Mouse (Mus musculus) heart, embryonic 12.5 days (tissue): ENCODE results near the gene Usp38. TPM values are rescaled to one million over a fixed set of nuclear protein-coding genes. Genes with fewer than 3 reads are reported as not detected.
"Not testable (repeated sequence)": the region's sequence is repeated elsewhere in the genome, so short reads cannot be mapped to it uniquely, and the experiment has no call there.

ENCODE experiments used
- ATAC-seq: fragments of 200-750 bp; cut with Nextera tagmentation; 2 replicates; pipeline ENCODE4 v1.8.0; 2017; ENCODE audit warnings: moderate TSS enrichment, moderate library complexity; ENCODE audit not compliant: insufficient number of reproducible peaks, low FRiP score
- H3K27ac ChIP-seq: fragments of 300-500 bp; sonication (generic); 2 replicates; pipeline ENCODE4 v1.5.1; 2016; ENCODE audit warnings: mild to moderate bottlenecking, moderate library complexity; ENCODE audit not compliant: poor library complexity, severe bottlenecking
- H3K27me3 ChIP-seq: fragments of 300-500 bp; sonication (generic); replicated peaks from 2 replicates; pipeline ENCODE4 v1.6.1; 2016; ENCODE audit warnings: mild to moderate bottlenecking, moderate library complexity
- H3K36me3 ChIP-seq: fragments of 300-500 bp; sonication (generic); 2 replicates; pipeline ENCODE4 v1.6.1; 2016; ENCODE audit warnings: mild to moderate bottlenecking, moderate library complexity
- H3K4me1 ChIP-seq: fragments of 300-500 bp; sonication (generic); replicated peaks from 2 replicates; pipeline ENCODE4 v1.6.1; 2016; ENCODE audit warnings: mild to moderate bottlenecking
- H3K4me2 ChIP-seq: fragments of 300-500 bp; sonication (generic); 2 replicates; pipeline ENCODE4 v1.6.1; 2016; ENCODE audit warnings: mild to moderate bottlenecking, moderate library complexity
- H3K4me3 ChIP-seq: fragments of 300-500 bp; sonication (generic); 2 replicates; pipeline ENCODE4 v1.5.1; 2016; ENCODE audit warnings: mild to moderate bottlenecking
- H3K9ac ChIP-seq: fragments of 300-500 bp; sonication (generic); 2 replicates; pipeline ENCODE4 v1.6.1; 2016; ENCODE audit warnings: mild to moderate bottlenecking, moderate library complexity
- H3K9me3 ChIP-seq: fragments of 300-500 bp; sonication (generic); replicated peaks from 2 replicates; pipeline ENCODE4 v1.6.1; 2016; ENCODE audit warnings: mild to moderate bottlenecking, moderate library complexity
- WGBS: fragments of 180-500 bp; shearing (Covaris S2); methylation state at CpG from one replicate; pipeline ENCODE4 v1.1.7; 2016; 5-methylcytosine and 5-hydroxymethylcytosine counted together
- polyA plus RNA-seq: library from polyadenylated mRNA; unstranded; fragments of >200 nt; fragmentation: Nextera tagmentation; extraction: Ambion mirVana; gene quantifications from 2 replicates; pipeline ENCODE4 v1.2.1, GENCODE M21; 2016

The Usp38 gene
- 21.5 and 22.4 TPM in 2 replicates for polyA plus RNA-seq

DNA sequence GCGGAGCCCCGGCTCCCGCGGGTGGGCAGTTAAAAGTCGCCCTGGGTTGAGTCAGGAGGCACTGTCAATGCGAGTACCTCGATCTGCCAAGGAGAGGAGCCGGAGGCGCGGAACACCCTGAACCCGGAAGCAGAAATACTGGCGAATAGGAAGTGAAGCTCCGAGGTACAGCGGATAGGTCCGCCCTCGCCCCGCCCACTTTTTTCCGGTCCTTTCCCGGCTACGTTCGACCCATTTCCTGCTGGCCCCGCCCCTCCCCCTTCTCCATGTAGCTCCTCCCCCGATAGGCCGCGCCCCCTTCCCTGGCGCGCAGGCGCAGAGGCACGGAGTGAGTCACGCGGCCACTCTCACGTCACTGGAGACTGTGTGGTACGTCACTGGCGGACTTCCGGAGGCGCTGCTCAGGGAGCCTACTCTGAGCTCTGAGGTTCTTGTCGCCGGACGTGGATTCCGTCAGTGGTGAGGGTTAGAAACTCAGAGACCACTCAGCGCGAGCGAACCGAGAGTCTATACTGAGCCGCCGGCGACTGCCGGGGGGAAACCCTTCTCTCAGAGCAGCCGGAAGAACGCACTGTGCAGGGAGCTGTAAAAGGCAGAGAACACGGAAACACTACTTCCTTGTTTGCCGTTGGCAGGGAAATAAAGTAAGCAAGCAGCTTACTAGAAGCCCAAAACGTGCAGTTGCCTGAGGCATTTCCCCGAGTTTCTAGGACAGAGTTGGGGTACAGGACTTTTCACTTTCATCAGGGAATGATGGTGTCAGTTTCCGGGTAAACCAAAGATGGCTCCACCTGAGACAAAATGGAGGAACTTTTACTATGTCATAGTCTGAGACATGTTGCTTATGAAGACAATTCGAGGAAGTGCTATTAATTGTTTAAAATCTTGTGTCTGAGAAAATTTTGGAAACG lies at the start of gene Usp38:
TSS of gene Usp38 (minus strand) at position 140 of the 911 bp plus-strand sequence.
- H3K4me1 ChIP-seq, result peaks cover 26% of the 10 kb centered on the region
- no peaks in the 10 kb centered on the region for H3K27me3 ChIP-seq
- H3K9ac ChIP-seq, result peak within 1 kb of the TSS; percentile 93
- H3K27ac ChIP-seq, result peak within 1 kb of the TSS; percentile 94
- 3% methylated on average over 57 of the region's 57 CpGs for WGBS
- H3K4me2 ChIP-seq, result peak within 1 kb of the TSS; percentile 98
- H3K36me3 ChIP-seq, result no peaks in the 10 kb centered on the region
- peak; percentile 98 for ATAC-seq
- H3K9me3 ChIP-seq, result no peaks in the 10 kb centered on the region
- H3K4me3 ChIP-seq, result peak within 1 kb of the TSS; percentile 89

- WGBS, result 65% methylated on average over 3 of the region's 3 CpGs
- H3K4me3 ChIP-seq, result no peak overlapping the region
- peaks cover 6% of the 10 kb centered on the region for H3K4me1 ChIP-seq
- H3K27me3 ChIP-seq, result no peaks in the 10 kb centered on the region
- no peak overlapping the region for H3K27ac ChIP-seq
- no peak overlapping the region for H3K4me2 ChIP-seq
- H3K9ac ChIP-seq, result no peak overlapping the region
- ATAC-seq, result no peak
- H3K36me3 ChIP-seq, result no peaks in the 10 kb centered on the region
- H3K9me3 ChIP-seq, result no peaks in the 10 kb centered on the region
Measured at GRCm38 (mm10) chr8:81062566-81062965, 47.8 kb upstream of the Usp38 start.

GRCm38 (mm10) chr8:81061950-81062349 lies 47.2 kb upstream of the Usp38 start:
- WGBS, result 23% methylated on average over 3 of the region's 3 CpGs
- no peak overlapping the region for H3K4me2 ChIP-seq

GRCm38 (mm10) chr8:81044201-81044600 lies 29.5 kb upstream of the Usp38 start:
- ATAC-seq, result no peak
- no peaks in the 10 kb centered on the region for H3K36me3 ChIP-seq
- H3K27me3 ChIP-seq, result no peaks in the 10 kb centered on the region
- no peaks in the 10 kb centered on the region for H3K4me1 ChIP-seq
- no peak overlapping the region for H3K27ac ChIP-seq
- H3K9ac ChIP-seq, result no peak overlapping the region
- H3K4me2 ChIP-seq, result no peak overlapping the region
- H3K9me3 ChIP-seq, result no peaks in the 10 kb centered on the region
- WGBS, result 43% methylated on average over 3 of the region's 3 CpGs
- H3K4me3 ChIP-seq, result no peak overlapping the region

More at GRCm38 (mm10) chr8:81061950-81062349, 47.2 kb upstream of the Usp38 start:
- no peak for ATAC-seq
- Histone ChIP-seq H3K9me3 (no peaks in the 10 kb centered on the region), H3K4me1 (peaks cover 6% of the 10 kb centered on the region), H3K4me3 (no peak overlapping the region), H3K36me3 (no peaks in the 10 kb centered on the region), H3K27ac (no peak overlapping the region), H3K27me3 (no peaks in the 10 kb centered on the region), H3K9ac (no peak overlapping the region)

- Histone ChIP-seq H3K9me3 (peaks cover 21% of the 10 kb centered on the region), H3K27ac (no peak overlapping the region), H3K36me3 (peaks cover 4% of the 10 kb centered on the region; the same call in 1 of the 2 replicates), H3K4me1 (no peaks in the 10 kb centered on the region), H3K4me3 (no peak overlapping the region), H3K27me3 (no peaks in the 10 kb centered on the region), H3K9ac (no peak overlapping the region), H3K4me2 (no peak overlapping the region)
- whole genome bisulfite sequencing, result 24% methylated on average over 2 of the region's 2 CpGs
- ATAC-seq, result no peak
Measured at GRCm38 (mm10) chr8:81027991-81028390, 13.3 kb upstream of the Usp38 start.

DNA sequence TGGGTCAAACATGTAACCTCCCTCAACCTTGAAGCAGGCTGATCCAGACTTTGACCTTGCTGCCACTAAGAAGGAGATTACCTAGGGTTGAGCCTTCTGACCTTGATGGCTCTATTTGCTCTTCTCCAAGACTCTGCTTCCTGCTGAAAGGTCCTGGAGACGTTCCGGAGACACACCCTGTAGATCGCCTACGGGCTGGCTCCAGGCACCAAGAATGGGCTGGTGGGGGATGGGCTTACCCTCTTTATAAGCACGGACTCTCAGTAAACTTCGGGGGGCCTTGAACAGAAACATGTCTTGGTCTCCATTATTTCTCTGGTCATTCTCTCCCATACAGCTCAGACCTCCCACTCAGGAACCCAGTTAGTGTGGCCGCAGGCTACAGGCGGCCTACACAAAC lies 2.8 kb upstream of the Usp38 start:
- not testable (repeated sequence) for H3K4me2 ChIP-seq, H3K27me3 ChIP-seq, H3K9me3 ChIP-seq, H3K9ac ChIP-seq, ATAC-seq, H3K27ac ChIP-seq, H3K4me3 ChIP-seq, H3K36me3 ChIP-seq
- 88% methylated on average over 8 of the region's 8 CpGs for WGBS
- H3K4me1 ChIP-seq, result peaks cover 15% of the 10 kb centered on the region

- 1% methylated on average over 45 of the region's 45 CpGs for WGBS
- H3K36me3 ChIP-seq, result peaks cover 4% of the 10 kb centered on the region; the same call in 1 of the 2 replicates
- no peaks in the 10 kb centered on the region for H3K27me3 ChIP-seq
- peak overlapping the region; percentile 89 for H3K4me3 ChIP-seq
- peaks cover 26% of the 10 kb centered on the region for H3K4me1 ChIP-seq
- peak overlapping the region; percentile 86 for H3K27ac ChIP-seq
- no peaks in the 10 kb centered on the region for H3K9me3 ChIP-seq
- H3K4me2 ChIP-seq, result peak overlapping the region; percentile 98
- H3K9ac ChIP-seq, result peak overlapping the region; percentile 93
- no peak; the same call in 1 of the 2 replicates for ATAC-seq
Measured at GRCm38 (mm10) chr8:81013811-81014530, 757 bp downstream of the Usp38 start.

GRCm38 (mm10) chr8:81012699-81013098 lies 2.0 kb downstream of the Usp38 start:
- H3K27ac ChIP-seq, result no peak overlapping the region
- peak overlapping the region; percentile 98 for H3K4me2 ChIP-seq
- H3K9ac ChIP-seq, result peak overlapping the region; percentile 66
- no peaks in the 10 kb centered on the region for H3K27me3 ChIP-seq
- no peaks in the 10 kb centered on the region for H3K9me3 ChIP-seq
- H3K4me1 ChIP-seq, result peaks cover 26% of the 10 kb centered on the region
- peak overlapping the region; percentile 89 for H3K4me3 ChIP-seq
- WGBS, result 56% methylated on average over 2 of the region's 2 CpGs
- H3K36me3 ChIP-seq, result peaks cover 12% of the 10 kb centered on the region
- ATAC-seq, result no peak

GRCm38 (mm10) chr8:81012031-81012560 lies 2.6 kb downstream of the Usp38 start:
- peak overlapping the region; percentile 50 for H3K9ac ChIP-seq
- H3K4me3 ChIP-seq, result peak overlapping the region; percentile 33
- ATAC-seq, result no peak
- peaks cover 12% of the 10 kb centered on the region for H3K36me3 ChIP-seq
- H3K27me3 ChIP-seq, result no peaks in the 10 kb centered on the region
- no peak overlapping the region for H3K27ac ChIP-seq
- H3K4me2 ChIP-seq, result peak overlapping the region; percentile 66
- H3K4me1 ChIP-seq, result peaks cover 26% of the 10 kb centered on the region
- WGBS, result 75% methylated on average over 4 of the region's 4 CpGs
- no peaks in the 10 kb centered on the region for H3K9me3 ChIP-seq

GRCm38 (mm10) chr8:81010386-81010785 lies 4.3 kb downstream of the Usp38 start:
- 86% methylated on average over 5 of the region's 5 CpGs for WGBS
- peaks cover 21% of the 10 kb centered on the region for H3K36me3 ChIP-seq
- H3K4me1 ChIP-seq, result peaks cover 23% of the 10 kb centered on the region
- H3K4me3 ChIP-seq, result no peak overlapping the region
- no peak for ATAC-seq
- no peak overlapping the region for H3K9ac ChIP-seq
- no peaks in the 10 kb centered on the region for H3K9me3 ChIP-seq
- H3K4me2 ChIP-seq, result no peak overlapping the region
- H3K27me3 ChIP-seq, result no peaks in the 10 kb centered on the region
- no peak overlapping the region for H3K27ac ChIP-seq

DNA sequence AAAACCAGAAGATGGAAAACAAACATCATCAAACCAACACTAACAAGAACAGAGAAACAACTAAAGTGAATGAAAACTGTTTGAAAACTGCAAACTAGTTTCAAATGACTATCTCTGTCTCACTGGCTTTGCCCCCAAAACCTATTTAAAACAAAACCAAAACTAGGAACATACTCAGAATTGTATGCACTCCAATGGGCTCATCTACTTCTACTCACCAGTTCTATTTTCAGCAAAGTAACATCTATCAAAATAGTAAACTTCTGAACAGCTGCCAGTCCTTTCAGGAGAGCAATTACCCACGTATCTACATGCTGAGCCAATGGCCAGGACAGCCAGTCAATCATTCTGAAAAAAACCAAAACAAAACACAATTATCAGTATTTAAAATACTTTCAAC lies 9.6 kb downstream of the Usp38 start:
- Histone ChIP-seq H3K4me3 (no peak overlapping the region), H3K36me3 (peaks cover 55% of the 10 kb centered on the region), H3K27me3 (no peaks in the 10 kb centered on the region), H3K9me3 (no peaks in the 10 kb centered on the region), H3K4me2 (no peak overlapping the region), H3K9ac (no peak overlapping the region), H3K27ac (no peak overlapping the region), H3K4me1 (no peaks in the 10 kb centered on the region)
- ATAC-seq, result no peak
- 77% methylated on average over 1 of the region's 1 CpGs for WGBS
